Mouse (Mus musculus) hindbrain, embryonic 13.5 days (tissue): ENCODE data around the gene Evx2. TPM values are rescaled to one million over a fixed set of nuclear protein-coding genes. Genes with fewer than 3 reads are reported as not detected.

Source experiments
- ATAC-seq: fragments of 200-750 bp; cut with Nextera tagmentation; 2 replicates; pipeline ENCODE4 v1.8.0; 2017; ENCODE audit warnings: moderate TSS enrichment; ENCODE audit not compliant: low FRiP score
- H3K27ac ChIP-seq: fragments of 300-500 bp; sonication (generic); 2 replicates; pipeline ENCODE4 v1.5.1; 2015; ENCODE audit warnings: inconsistent platforms, mild to moderate bottlenecking, moderate library complexity
- H3K27me3 ChIP-seq: fragments of 300-500 bp; sonication (generic); 2 replicates; pipeline ENCODE4 v1.6.1; 2015; ENCODE audit warnings: mild to moderate bottlenecking, inconsistent platforms
- H3K36me3 ChIP-seq: fragments of 300-500 bp; sonication (generic); 2 replicates; pipeline ENCODE4 v1.6.1; 2015; ENCODE audit warnings: mild to moderate bottlenecking, inconsistent platforms
- H3K4me1 ChIP-seq: fragments of 300-500 bp; sonication (generic); replicated peaks from 2 replicates; pipeline ENCODE4 v1.6.1; 2015; ENCODE audit warnings: inconsistent platforms
- H3K4me2 ChIP-seq: fragments of 300-500 bp; sonication (generic); 2 replicates; pipeline ENCODE4 v1.6.1; 2015; ENCODE audit warnings: inconsistent platforms, mild to moderate bottlenecking, moderate library complexity
- H3K4me3 ChIP-seq: fragments of 300-500 bp; sonication (generic); 2 replicates; pipeline ENCODE4 v1.5.1; 2015; ENCODE audit warnings: mild to moderate bottlenecking, inconsistent platforms
- H3K9ac ChIP-seq: fragments of 300-500 bp; sonication (generic); 2 replicates; pipeline ENCODE4 v1.6.1; 2015; ENCODE audit warnings: mild to moderate bottlenecking, inconsistent platforms
- H3K9me3 ChIP-seq: fragments of 300-500 bp; sonication (generic); 2 replicates; pipeline ENCODE4 v1.6.1; 2016; ENCODE audit warnings: inconsistent platforms
- WGBS: fragments of 180-500 bp; shearing (Covaris S2); methylation state at CpG from one replicate; pipeline ENCODE4 v1.1.7; 2015; 5-methylcytosine and 5-hydroxymethylcytosine counted together
- polyA plus RNA-seq: library from polyadenylated mRNA; unstranded; fragments of >200 nt; fragmentation: Nextera tagmentation; extraction: Ambion mirVana; gene quantifications from 2 replicates; pipeline ENCODE4 v1.2.1, GENCODE M21; 2015

Evx2 gene
- polyA plus RNA-seq, 1 experiment from 2014 or later: 1.3 TPM

DNA sequence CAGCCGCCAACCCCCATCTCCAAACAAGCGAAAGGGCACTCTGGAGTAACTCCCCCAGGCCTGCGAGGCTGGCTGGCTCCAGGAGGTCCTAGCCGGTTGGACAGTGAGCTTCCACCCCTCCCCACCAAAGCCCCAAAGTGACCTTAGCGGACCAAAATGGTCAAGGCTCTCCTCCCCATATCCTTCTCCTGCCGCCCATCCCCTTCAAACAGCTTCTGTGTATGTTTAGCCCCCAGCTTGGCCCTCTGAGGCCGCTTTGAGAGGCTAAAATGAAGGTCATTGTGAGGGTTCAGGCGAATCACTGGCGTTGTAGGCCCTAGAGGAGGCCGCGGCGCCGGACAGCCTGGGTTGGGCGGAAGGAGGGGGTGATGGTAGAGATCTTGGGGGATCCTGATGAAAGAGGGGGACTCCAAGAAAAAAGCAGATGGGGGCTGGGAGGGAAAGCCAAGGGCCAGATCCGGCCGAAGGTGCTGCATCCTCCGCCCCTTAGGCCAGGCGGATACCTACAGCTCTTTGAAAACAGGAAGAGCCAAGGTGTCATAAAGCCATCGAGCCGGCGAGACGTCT, 41.3 kb upstream of the Evx2 start:
- Histone ChIP-seq H3K4me3 (no peak overlapping the region), H3K36me3 (no peaks in the 10 kb centered on the region), H3K4me2 (no peak overlapping the region), H3K9me3 (no peaks in the 10 kb centered on the region), H3K27ac (no peak overlapping the region), H3K9ac (no peak overlapping the region), H3K27me3 (peaks cover 98% of the 10 kb centered on the region), H3K4me1 (peaks cover 23% of the 10 kb centered on the region)
- ATAC-seq: no peak
- WGBS: 1% methylated on average over 22 of the region's 22 CpGs

DNA sequence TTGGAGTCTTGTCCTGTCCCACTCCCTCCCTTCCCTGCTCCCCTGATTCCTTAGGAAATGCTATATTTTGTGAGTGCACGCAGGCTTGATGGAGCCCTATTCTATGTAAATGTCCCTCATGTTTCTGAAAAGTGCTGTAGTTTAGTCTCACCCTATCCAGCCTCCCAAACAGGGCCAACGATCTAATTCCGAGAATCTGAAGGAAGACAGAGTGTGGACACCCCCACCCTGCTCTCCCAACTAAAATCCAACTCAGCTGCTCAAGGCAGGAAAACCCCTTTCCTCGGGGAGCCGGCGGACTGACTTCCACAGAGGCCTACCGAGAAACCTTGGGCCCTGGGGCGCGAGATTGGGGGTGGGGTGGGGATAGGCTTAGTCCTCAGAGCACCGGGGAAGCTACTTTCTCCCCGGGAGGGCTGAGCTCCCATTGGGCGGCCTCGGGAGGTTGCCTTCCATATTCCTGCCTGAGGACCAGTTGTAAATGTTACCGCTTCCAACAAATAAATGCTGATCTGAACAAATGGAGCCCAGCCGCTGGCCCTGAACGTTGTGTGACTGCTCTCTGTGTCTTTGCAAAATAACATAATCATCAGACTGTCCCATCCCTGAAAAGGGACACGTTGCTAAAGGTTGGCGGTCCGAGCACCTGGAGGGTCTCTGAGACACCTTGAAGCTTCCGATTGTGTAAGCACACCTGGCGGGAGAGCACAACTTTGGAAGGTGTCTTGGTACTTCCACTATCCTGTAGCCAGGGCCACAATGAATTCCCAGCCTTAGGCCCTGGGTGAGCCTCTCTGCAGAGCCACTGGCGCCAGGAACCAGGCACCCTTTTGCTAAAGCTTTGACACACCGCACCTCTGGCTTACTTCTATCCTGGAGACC, 40.5 kb upstream of the Evx2 start:
- H3K27ac ChIP-seq: no peak overlapping the region
- H3K27me3 ChIP-seq: peaks cover 98% of the 10 kb centered on the region
- H3K36me3 ChIP-seq: no peaks in the 10 kb centered on the region
- peaks cover 15% of the 10 kb centered on the region for H3K4me1 ChIP-seq
- H3K9ac ChIP-seq: no peak overlapping the region
- no peak for ATAC-seq
- WGBS: 2% methylated on average over 23 of the region's 23 CpGs
- no peak overlapping the region for H3K4me3 ChIP-seq
- H3K4me2 ChIP-seq: no peak overlapping the region
- no peaks in the 10 kb centered on the region for H3K9me3 ChIP-seq

DNA sequence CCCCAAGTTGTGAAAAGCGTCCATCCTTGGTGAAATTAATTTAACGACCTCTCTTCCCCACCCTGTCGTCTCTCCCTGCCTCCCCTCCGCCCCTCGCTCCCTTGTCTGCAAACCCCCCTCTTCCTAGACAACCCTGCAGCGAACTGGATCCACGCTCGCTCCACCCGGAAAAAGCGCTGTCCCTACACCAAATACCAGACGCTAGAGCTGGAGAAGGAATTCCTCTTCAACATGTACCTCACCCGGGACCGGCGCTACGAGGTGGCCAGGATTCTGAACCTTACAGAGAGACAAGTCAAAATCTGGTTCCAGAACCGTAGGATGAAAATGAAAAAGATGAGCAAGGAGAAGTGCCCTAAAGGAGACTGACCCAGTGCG, 39.7 kb upstream of the Evx2 start:
- Histone ChIP-seq H3K4me1 (peaks cover 13% of the 10 kb centered on the region), H3K4me3 (no peak overlapping the region), H3K4me2 (no peak overlapping the region), H3K27ac (no peak overlapping the region), H3K9ac (no peak overlapping the region), H3K36me3 (no peaks in the 10 kb centered on the region), H3K27me3 (peaks cover 98% of the 10 kb centered on the region), H3K9me3 (no peaks in the 10 kb centered on the region)
- no peak for ATAC-seq
- 1% methylated on average over 17 of the region's 17 CpGs for WGBS

DNA sequence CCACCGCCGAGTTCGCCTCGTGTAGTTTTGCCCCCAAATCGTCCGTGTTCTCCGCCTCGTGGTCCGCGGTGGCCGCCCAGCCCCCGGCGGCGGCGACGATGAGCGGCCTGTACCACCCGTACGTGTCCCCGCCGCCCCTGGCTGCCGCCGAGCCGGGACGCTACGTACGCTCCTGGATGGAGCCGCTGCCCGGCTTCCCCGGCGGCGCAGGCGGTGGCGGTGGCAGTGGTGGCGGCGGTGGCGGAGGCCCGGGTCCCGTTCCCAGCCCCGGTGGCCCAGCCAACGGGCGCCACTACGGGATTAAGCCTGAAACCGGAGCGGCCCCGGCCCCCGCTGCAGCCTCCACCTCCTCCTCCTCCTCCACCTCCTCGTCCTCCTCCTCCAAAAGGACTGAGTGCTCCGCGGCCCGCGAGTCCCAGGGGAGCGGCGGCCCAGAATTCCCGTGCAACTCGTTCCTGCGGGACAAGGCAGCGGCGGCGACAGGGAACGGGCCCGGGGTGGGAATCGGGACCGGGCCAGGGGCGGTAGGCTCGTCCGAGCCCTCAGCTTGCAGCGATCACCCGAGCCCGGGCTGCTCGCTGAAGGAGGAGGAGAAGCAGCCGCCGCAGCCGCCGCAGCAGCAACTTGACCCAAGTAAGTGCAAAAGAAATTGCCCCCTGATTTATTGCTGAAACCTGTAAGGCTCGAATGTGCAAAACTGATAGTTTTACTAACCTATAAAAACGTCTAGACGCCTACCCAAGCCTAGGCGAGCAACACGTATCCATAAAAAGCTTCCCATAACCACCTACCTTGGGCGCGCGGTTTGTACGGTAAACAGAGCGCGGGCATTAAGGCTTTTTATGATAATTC, 39.1 kb upstream of the Evx2 start:
- H3K36me3 ChIP-seq: no peaks in the 10 kb centered on the region
- peaks cover 98% of the 10 kb centered on the region for H3K27me3 ChIP-seq
- no peak overlapping the region for H3K27ac ChIP-seq
- no peaks in the 10 kb centered on the region for H3K9me3 ChIP-seq
- H3K4me2 ChIP-seq: peak overlapping the region; percentile 46
- ATAC-seq: 0 out of 2 replicates have a peak, but pooled peaks have one; percentile 18
- H3K4me3 ChIP-seq: peak overlapping the region; percentile 28
- WGBS: under 1% methylated on average over 62 of the region's 86 CpGs
- H3K9ac ChIP-seq: no peak overlapping the region
- peaks cover 13% of the 10 kb centered on the region for H3K4me1 ChIP-seq

DNA sequence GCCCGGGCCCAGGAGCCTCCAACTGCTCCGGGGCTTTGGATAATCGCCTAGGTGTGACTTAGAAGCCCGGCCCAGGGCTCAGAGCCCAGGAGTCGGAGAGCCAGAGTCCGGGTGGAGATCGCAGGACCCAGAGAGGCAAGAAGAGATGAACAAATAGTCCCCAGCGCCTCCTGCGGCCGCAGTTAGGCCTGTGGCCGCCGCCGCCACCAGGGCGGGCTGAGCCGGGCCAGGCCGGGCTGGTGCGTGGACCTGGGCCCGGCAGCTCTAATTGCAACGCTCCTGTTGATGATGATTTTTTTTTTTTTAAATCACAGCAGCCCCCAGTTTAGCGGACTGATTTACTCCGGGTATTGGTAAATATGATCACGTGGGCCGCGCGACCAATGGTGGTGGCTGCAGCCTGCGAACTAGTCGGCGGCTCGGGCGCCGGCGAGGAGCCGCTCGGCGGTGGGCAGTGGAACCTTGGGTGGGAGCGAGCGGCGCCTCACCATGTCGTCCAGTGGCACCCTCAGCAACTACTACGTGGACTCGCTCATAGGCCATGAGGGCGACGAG, 38.3 kb upstream of the Evx2 start, which contains the start of gene Hoxd9:
Gene Hoxd9, plus strand, starts transcription at position 161 of the 555 bp plus-strand sequence.
- no peak within 1 kb of the TSS for H3K27ac ChIP-seq
- H3K27me3 ChIP-seq: peaks cover 98% of the 10 kb centered on the region
- ATAC-seq: peak; percentile 49
- under 1% methylated on average over 43 of the region's 43 CpGs for WGBS
- H3K4me2 ChIP-seq: peak within 1 kb of the TSS; percentile 46
- no peaks in the 10 kb centered on the region for H3K9me3 ChIP-seq
- H3K4me3 ChIP-seq: peak within 1 kb of the TSS; percentile 28
- H3K9ac ChIP-seq: no peak within 1 kb of the TSS
- H3K36me3 ChIP-seq: no peaks in the 10 kb centered on the region
- H3K4me1 ChIP-seq: peaks cover 13% of the 10 kb centered on the region

DNA sequence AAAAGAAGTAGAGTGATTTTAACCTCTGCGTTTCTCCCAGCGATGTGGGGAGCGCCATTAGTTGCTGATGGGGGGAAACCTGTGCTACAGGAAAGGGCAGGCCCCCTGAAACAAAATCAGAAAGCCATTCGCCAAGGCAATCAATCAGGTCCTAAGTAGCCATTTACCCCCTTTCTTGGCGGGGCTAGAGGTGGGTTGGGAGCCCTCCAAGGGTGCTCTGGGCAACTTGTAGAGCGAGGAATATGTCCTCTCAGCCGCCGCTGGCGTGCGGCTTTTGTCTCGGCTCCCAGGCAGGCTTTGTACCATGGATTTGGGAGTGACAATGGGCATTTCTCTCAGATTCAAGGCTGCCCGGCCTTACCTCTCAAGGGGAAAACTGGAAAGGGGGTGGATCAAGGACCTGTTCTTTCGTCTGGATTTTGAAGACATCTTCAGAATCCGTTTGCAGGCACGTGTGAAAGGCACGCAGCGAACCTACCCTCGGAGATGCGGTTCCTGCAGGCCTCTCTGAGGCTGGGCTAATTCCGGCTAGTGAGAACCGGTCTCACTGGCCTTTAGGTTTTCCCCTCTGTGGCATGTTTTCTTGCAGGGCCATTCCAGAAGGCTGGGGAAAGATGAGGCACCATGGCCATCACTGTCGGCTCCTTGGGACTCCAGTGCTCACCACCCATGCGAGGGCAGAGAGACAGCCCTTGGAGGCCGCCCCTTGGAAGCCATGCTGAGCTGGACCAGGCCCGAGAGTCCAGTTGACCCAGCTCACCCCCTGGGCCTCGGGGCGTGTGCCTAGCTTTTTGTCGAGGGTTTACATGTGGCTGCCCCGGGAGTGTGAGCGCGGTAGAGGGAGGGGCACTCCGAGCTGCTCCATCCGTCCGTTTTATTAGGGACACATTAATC, 37.3 kb upstream of the Evx2 start:
- 1% methylated on average over 34 of the region's 34 CpGs for WGBS
- peaks cover 15% of the 10 kb centered on the region for H3K4me1 ChIP-seq
- no peak overlapping the region for H3K9ac ChIP-seq
- H3K27me3 ChIP-seq: peaks cover 100% of the 10 kb centered on the region
- H3K9me3 ChIP-seq: no peaks in the 10 kb centered on the region
- ATAC-seq: no peak
- no peak overlapping the region for H3K4me3 ChIP-seq
- H3K27ac ChIP-seq: no peak overlapping the region
- no peak overlapping the region for H3K4me2 ChIP-seq
- H3K36me3 ChIP-seq: no peaks in the 10 kb centered on the region

DNA sequence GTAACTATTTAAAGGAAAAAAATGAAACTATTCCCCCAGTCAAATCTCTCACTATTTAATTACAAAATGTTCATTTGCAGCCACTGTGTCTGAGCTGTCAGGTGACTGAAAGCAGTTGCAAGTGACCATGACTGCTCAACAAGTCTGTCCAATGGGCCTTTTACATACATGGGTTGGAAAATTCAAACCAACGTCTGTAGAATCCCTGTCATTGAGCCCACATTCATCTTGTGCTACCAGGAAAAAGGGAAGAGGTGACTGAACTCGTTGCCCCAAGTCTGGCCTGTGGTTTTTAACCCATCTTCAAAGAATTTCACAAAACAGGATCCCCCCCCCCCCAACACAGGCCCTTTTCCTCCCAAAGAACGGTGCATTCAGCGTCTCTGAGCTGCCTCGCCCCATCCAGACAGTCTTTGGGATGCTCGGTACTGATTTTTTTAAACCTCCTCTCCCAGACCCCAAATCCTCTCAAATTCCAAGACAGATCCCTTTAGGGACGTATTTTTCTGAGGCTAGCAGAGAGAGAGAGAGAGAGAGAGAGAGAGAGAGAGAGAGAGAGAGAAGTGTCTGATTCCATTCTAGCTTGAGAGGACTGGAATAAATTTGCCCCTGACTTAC, 36.6 kb upstream of the Evx2 start:
- H3K27ac ChIP-seq: no peak overlapping the region

DNA sequence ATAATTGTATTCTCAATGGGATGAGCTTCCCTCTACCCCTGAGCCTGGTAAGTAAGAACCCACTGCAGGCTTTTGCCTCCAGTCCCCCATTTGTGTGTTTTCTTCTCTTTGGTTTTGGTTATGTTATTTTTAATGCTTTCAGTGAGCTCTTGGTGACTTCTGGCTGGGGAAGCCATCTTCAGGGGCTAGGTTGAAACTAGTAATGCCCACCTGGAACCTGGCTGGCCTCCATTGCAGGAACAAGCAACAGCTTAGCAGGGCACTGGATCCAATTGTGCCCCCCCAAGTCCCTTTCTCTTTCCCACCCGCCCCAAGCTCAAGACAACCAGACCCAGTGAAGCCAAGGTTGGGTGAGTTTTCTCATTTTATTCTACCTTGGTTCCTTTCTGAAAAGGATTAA, 36.0 kb upstream of the Evx2 start:
- Histone ChIP-seq H3K4me2 (no peak overlapping the region), H3K9ac (no peak overlapping the region), H3K4me1 (peaks cover 19% of the 10 kb centered on the region)

More for the DNA sequence above, 36.6 kb upstream of the Evx2 start:
- Histone ChIP-seq H3K4me3 (no peak overlapping the region), H3K36me3 (no peaks in the 10 kb centered on the region), H3K4me2 (no peak overlapping the region), H3K9ac (no peak overlapping the region), H3K9me3 (no peaks in the 10 kb centered on the region), H3K27me3 (peaks cover 100% of the 10 kb centered on the region), H3K4me1 (peaks cover 19% of the 10 kb centered on the region)
- WGBS: 2% methylated on average over 7 of the region's 7 CpGs
- ATAC-seq: no peak

DNA sequence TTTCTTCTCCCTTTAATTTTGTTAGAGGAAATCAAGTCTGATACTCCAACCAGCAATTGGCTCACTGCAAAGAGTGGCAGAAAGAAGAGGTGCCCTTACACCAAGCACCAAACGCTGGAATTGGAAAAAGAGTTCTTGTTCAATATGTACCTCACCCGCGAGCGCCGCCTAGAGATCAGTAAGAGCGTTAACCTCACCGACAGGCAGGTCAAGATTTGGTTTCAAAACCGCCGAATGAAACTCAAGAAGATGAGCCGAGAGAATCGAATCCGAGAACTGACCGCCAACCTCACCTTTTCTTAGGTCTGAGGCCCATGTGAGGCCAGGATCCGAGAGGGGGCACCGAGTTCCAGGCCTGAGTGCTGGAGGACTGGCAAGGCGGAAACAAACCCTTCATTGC, 34.7 kb upstream of the Evx2 start:
- Histone ChIP-seq H3K4me2 (no peak overlapping the region), H3K27me3 (peaks cover 95% of the 10 kb centered on the region), H3K9me3 (no peaks in the 10 kb centered on the region), H3K9ac (no peak overlapping the region), H3K27ac (no peak overlapping the region), H3K4me3 (no peak overlapping the region), H3K4me1 (peaks cover 19% of the 10 kb centered on the region), H3K36me3 (no peaks in the 10 kb centered on the region)
- WGBS: 2% methylated on average over 16 of the region's 16 CpGs
- ATAC-seq: no peak

More for the DNA sequence above, 36.0 kb upstream of the Evx2 start:
- Histone ChIP-seq H3K27me3 (peaks cover 97% of the 10 kb centered on the region), H3K27ac (no peak overlapping the region), H3K36me3 (no peaks in the 10 kb centered on the region), H3K9me3 (no peaks in the 10 kb centered on the region), H3K4me3 (no peak overlapping the region)
- ATAC-seq: no peak
- WGBS: 3% methylated on average over 1 of the region's 1 CpGs

DNA sequence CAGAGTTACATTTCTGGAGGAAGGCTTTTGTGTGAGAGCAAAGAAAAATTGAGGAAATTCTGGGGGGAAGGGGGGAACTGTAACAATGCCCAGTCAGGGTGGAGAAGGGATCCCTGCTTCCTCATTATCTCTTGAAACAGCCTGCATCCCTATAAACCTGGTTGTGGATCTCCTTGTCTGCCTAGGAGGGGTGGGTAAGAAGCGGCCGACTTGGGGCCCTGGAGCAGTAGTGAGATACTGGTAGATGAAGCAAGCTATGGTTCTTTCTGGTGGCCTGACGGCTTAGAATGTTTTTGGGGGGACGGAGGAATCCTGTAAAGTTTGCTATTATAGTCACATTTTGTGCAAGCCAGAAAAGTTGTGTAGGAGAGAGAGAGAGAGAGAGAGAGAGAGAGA, 34.1 kb upstream of the Evx2 start:
- Histone ChIP-seq H3K36me3 (no peaks in the 10 kb centered on the region), H3K4me1 (peaks cover 16% of the 10 kb centered on the region), H3K4me3 (no peak overlapping the region), H3K4me2 (no peak overlapping the region), H3K27me3 (peaks cover 95% of the 10 kb centered on the region), H3K27ac (no peak overlapping the region), H3K9me3 (no peaks in the 10 kb centered on the region), H3K9ac (no peak overlapping the region)
- ATAC-seq: no peak
- WGBS: 13% methylated on average over 4 of the region's 4 CpGs

DNA sequence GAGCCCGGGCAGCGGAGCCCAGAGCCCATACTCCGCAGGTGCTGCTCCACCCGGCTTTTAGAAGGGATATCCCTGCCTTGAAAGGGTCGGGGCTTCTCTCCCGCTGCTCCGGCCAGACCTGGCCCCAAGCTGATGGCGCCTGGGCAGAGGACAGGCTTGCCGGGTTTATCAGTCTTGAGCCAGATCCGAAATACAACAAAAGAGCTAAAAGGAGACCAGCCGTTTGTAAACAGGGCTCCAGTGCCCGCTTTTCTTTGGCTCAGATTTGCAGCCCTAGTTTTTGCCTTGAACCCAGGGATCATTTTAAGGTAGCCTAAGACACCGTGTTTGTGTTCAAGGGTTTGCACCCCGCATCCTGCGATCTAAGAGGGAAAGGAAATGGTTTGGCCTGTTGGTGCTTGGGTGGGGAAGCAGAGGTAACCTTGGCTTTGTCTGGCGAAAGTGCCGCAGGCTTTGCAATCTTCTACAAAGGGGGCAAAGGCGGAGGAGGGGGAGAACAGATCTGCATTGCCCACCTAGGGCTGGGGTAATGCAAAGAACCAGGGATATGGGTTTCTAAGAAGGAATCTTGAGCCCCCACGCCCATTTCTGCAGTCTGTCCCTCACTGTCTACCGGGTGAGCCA, 33.6 kb upstream of the Evx2 start:
- ATAC-seq: no peak
- Histone ChIP-seq H3K27ac (no peak overlapping the region), H3K9me3 (no peaks in the 10 kb centered on the region), H3K4me1 (peaks cover 11% of the 10 kb centered on the region), H3K4me3 (no peak overlapping the region), H3K36me3 (no peaks in the 10 kb centered on the region), H3K4me2 (no peak overlapping the region), H3K27me3 (peaks cover 95% of the 10 kb centered on the region), H3K9ac (no peak overlapping the region)
- WGBS: 1% methylated on average over 20 of the region's 20 CpGs
